Mouse (Mus musculus) embryonic facial prominence, embryonic 15.5 days (tissue): ENCODE measurements at regions not wholly inside any gene's neighbourhood (a gene's known extent, or its start where the extent isn't known, plus 50 kb on each side); places are given as distances from the start of the nearest gene placed in this dataset.
A peak's percentile ranks its signal among the peaks of the same experiment; 100 is the strongest.
"Not testable (repeated sequence)": the region's sequence is repeated elsewhere in the genome, so short reads cannot be mapped to it uniquely, and the experiment has no call there.

ENCODE experiments used
- ATAC-seq: fragments of 200-750 bp; cut with Nextera tagmentation; 2 replicates; pipeline ENCODE4 v1.8.0; 2017; ENCODE audit warnings: low read depth, moderate TSS enrichment; ENCODE audit not compliant: insufficient number of reproducible peaks, low FRiP score, low TSS enrichment
- H3K27ac ChIP-seq: fragments of 300-500 bp; sonication (generic); replicated peaks from 2 replicates; pipeline ENCODE4 v1.5.1; 2015; ENCODE audit warnings: mild to moderate bottlenecking, inconsistent platforms
- H3K27me3 ChIP-seq: fragments of 300-500 bp; sonication (generic); 2 replicates; pipeline ENCODE4 v1.6.1; 2015; ENCODE audit warnings: inconsistent platforms
- H3K36me3 ChIP-seq: fragments of 300-500 bp; sonication (generic); 2 replicates; pipeline ENCODE4 v1.6.1; 2015; ENCODE audit warnings: mild to moderate bottlenecking, inconsistent platforms
- H3K4me1 ChIP-seq: fragments of 300-500 bp; sonication (generic); 2 replicates; pipeline ENCODE4 v1.6.1; 2015; ENCODE audit warnings: inconsistent platforms
- H3K4me2 ChIP-seq: fragments of 300-500 bp; sonication (generic); replicated peaks from 2 replicates; pipeline ENCODE4 v1.6.1; 2015; ENCODE audit warnings: mild to moderate bottlenecking, inconsistent platforms
- H3K4me3 ChIP-seq: fragments of 300-500 bp; sonication (generic); replicated peaks from 2 replicates; pipeline ENCODE4 v1.5.1; 2015; ENCODE audit warnings: mild to moderate bottlenecking, inconsistent platforms
- H3K9ac ChIP-seq: fragments of 300-500 bp; sonication (generic); 2 replicates; pipeline ENCODE4 v1.6.1; 2015; ENCODE audit warnings: inconsistent platforms
- H3K9me3 ChIP-seq: fragments of 300-500 bp; sonication (generic); replicated peaks from 2 replicates; pipeline ENCODE4 v1.6.1; 2016; ENCODE audit warnings: inconsistent platforms
- WGBS: fragments of 180-500 bp; shearing (Covaris S2); methylation state at CpG from one replicate; pipeline ENCODE4 v1.1.7; 2015; 5-methylcytosine and 5-hydroxymethylcytosine counted together

- Histone ChIP-seq H3K9ac (no peak overlapping the region), H3K27ac (no peak overlapping the region), H3K36me3 (no peaks in the 10 kb centered on the region), H3K4me2 (no peak overlapping the region), H3K27me3 (no peaks in the 10 kb centered on the region), H3K9me3 (no peaks in the 10 kb centered on the region), H3K4me3 (no peak overlapping the region), H3K4me1 (no peaks in the 10 kb centered on the region)
- ATAC-seq = no peak
- WGBS = 60% methylated on average over 2 of the region's 2 CpGs
Observed at GRCm38 (mm10) chr3:8143016-8143415, 1466.9 kb downstream of the Zfp704 start.

DNA sequence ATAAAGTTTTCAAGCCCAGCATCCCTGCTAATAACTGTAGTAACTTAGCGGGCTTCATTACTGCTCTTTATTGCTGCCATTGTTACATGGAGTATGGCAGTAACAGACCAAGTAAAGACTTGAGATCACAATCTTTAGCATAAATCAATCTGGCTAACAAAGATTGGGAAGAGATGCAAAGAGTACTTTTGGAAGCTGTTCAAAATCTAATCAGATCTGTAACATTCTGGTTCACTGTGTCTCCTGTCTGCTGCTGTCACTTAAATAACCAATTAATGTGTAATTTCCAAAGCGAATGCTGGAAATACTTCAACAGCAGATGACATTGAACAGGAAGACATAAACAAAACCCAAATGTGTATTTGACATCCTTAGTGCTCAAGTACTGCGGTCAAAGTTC is 1467.7 kb downstream of the Zfp704 start:
- 65% methylated on average over 3 of the region's 3 CpGs for WGBS
- no peaks in the 10 kb centered on the region for H3K36me3 ChIP-seq
- H3K4me1 ChIP-seq = no peaks in the 10 kb centered on the region
- H3K4me3 ChIP-seq = no peak overlapping the region
- no peak overlapping the region for H3K4me2 ChIP-seq
- no peak overlapping the region for H3K27ac ChIP-seq
- no peaks in the 10 kb centered on the region for H3K27me3 ChIP-seq
- no peak overlapping the region for H3K9ac ChIP-seq
- no peaks in the 10 kb centered on the region for H3K9me3 ChIP-seq
- ATAC-seq = no peak

GRCm38 (mm10) chr3:8141664-8142084 is 1468.2 kb downstream of the Zfp704 start:
- Histone ChIP-seq H3K27ac (no peak overlapping the region), H3K4me2 (no peak overlapping the region), H3K9ac (no peak overlapping the region), H3K9me3 (no peaks in the 10 kb centered on the region), H3K27me3 (no peaks in the 10 kb centered on the region), H3K36me3 (no peaks in the 10 kb centered on the region), H3K4me1 (no peaks in the 10 kb centered on the region), H3K4me3 (no peak overlapping the region)
- ATAC-seq = no peak
- 54% methylated on average over 2 of the region's 2 CpGs for WGBS

DNA sequence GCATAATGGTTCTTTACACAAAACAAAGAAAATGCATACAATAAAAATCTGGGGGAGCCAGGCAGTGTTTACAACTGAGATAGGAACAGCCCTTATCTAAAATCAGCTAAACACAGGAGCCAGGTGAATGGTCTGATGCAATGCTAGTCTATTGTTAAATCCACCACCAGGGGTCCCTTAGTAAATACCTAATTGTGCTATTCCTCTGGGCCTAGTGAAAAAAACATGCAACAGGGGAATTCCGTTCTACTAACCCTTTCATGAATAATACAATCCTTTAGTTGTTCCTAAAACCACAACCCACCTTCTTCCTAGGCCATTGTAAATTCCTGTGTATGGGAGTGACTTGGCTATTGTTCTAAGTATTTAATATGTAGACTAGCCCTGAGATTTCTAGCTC is 1486.2 kb downstream of the Zfp704 start:
- H3K9me3 ChIP-seq, H3K27me3 ChIP-seq, H3K36me3 ChIP-seq, H3K4me3 ChIP-seq, H3K4me1 ChIP-seq, ATAC-seq, H3K4me2 ChIP-seq, H3K9ac ChIP-seq, H3K27ac ChIP-seq: not testable (repeated sequence)
- 39% methylated on average over 1 of the region's 1 CpGs for WGBS

DNA sequence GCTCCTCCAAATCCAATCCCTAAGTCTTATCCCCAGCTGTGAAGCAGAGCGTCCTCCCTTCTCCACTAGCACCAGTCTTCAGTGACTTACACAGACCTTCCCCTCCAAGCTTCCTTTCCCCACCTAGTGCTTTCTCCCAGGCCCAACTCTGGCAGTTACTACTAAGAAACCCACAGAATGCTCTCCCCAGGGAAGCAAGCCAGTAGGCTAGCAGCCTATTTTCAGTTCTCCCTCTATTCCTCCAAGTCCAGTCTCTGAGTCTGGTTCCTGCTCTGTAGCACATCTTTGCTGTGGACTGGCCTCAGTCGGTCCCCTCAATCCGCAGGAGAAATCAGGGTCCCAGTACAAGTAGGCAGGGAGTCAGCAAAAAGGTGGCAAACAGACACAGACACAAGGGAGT is 1486.7 kb downstream of the Zfp704 start:
- H3K4me1 ChIP-seq = no peaks in the 10 kb centered on the region
- H3K27ac ChIP-seq = no peak overlapping the region
- no peak overlapping the region for H3K9ac ChIP-seq
- no peak for ATAC-seq
- no peaks in the 10 kb centered on the region for H3K36me3 ChIP-seq
- H3K4me2 ChIP-seq = no peak overlapping the region
- no peaks in the 10 kb centered on the region for H3K9me3 ChIP-seq
- WGBS = 48% methylated on average over 3 of the region's 3 CpGs
- H3K27me3 ChIP-seq = no peaks in the 10 kb centered on the region
- H3K4me3 ChIP-seq = no peak overlapping the region

DNA sequence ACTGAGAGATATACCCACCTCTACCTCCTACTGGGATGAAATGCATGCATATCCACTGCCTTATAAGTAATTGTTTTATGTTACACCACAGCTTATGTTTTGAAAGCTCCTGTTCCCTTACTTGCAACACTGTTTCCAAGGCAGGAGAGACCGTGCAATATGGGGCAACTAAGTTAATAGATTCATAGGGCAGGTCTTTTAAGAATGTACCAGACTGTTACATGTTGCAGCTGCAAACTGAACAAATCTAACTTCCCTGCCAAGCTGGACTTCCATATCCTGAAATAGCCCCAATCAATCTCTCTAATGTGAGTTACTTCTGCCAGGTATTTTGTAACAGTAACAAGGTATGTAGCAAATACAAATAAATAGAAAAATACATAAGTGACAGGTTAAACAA is 1478.0 kb upstream of the 1700008P02Rik start:
- Histone ChIP-seq H3K9ac (no peak overlapping the region), H3K4me1 (no peaks in the 10 kb centered on the region), H3K4me2 (no peak overlapping the region), H3K9me3 (no peaks in the 10 kb centered on the region), H3K36me3 (no peaks in the 10 kb centered on the region), H3K4me3 (no peak overlapping the region), H3K27ac (no peak overlapping the region), H3K27me3 (no peaks in the 10 kb centered on the region)
- 74% methylated on average over 1 of the region's 1 CpGs for WGBS
- no peak for ATAC-seq

DNA sequence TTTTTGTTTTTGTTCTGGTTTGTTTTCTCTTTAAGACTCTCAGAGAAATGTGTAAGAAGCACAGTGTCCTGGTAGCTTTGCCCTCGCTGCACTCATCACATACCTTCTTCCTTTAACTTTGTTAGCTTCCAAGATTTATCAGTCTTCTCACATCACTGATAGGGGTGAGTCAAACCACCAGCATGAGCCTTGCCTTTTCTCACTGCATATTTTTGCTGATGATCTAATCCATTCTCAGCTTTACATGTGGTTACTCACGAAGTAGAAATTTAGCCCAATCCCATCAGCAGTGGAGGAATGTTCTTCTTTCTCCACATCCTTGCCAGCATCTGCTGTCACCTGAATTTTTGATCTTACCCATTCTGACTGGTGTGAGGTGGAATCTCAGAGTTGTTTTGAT is 1464.5 kb upstream of the 1700008P02Rik start:
- no peak overlapping the region for H3K9ac ChIP-seq
- no peak overlapping the region for H3K4me3 ChIP-seq
- no peak overlapping the region for H3K27ac ChIP-seq
- no peaks in the 10 kb centered on the region for H3K27me3 ChIP-seq
- H3K36me3 ChIP-seq = no peaks in the 10 kb centered on the region
- no peaks in the 10 kb centered on the region for H3K9me3 ChIP-seq
- H3K4me2 ChIP-seq = no peak overlapping the region
- H3K4me1 ChIP-seq = no peaks in the 10 kb centered on the region
- WGBS = 70% methylated on average over 2 of the region's 2 CpGs
- ATAC-seq = no peak

DNA sequence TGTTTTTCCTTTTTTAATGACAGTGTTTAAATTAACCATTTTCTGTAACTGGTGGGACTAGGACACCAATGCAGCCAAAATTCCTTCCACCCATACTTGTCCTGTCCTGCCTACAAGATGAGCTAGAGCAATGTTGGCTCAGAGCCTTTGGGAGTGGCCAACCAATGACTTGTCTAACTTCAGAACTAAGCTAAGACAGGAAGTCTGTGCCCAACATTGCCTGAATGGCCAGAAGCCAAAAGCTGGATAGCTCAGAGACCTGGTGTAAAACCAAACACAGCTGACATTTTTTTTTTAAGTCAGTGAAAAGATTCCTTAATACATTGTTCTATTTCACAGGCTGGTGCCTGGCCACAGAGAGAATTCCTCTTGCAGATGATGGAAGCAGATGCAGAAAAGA is 1433.5 kb upstream of the 1700008P02Rik start:
- Histone ChIP-seq H3K4me2 (no peak overlapping the region), H3K27me3 (no peaks in the 10 kb centered on the region), H3K9ac (no peak overlapping the region), H3K27ac (no peak overlapping the region), H3K4me3 (no peak overlapping the region), H3K9me3 (no peaks in the 10 kb centered on the region), H3K4me1 (0 out of 2 replicates have a peak, but pooled peaks cover 4% of the 10 kb centered on the region), H3K36me3 (no peaks in the 10 kb centered on the region)
- ATAC-seq = no peak

GRCm38 (mm10) chr3:8051167-8051566 is 1430.9 kb upstream of the 1700008P02Rik start:
- Histone ChIP-seq H3K27me3 (no peaks in the 10 kb centered on the region), H3K4me1 (0 out of 2 replicates have a peak, but pooled peaks cover 4% of the 10 kb centered on the region), H3K36me3 (no peaks in the 10 kb centered on the region), H3K9me3 (no peaks in the 10 kb centered on the region), H3K9ac (no peak overlapping the region), H3K4me3 (no peak overlapping the region), H3K4me2 (no peak overlapping the region), H3K27ac (no peak overlapping the region)
- ATAC-seq = no peak
- 72% methylated on average over 4 of the region's 4 CpGs for WGBS

DNA sequence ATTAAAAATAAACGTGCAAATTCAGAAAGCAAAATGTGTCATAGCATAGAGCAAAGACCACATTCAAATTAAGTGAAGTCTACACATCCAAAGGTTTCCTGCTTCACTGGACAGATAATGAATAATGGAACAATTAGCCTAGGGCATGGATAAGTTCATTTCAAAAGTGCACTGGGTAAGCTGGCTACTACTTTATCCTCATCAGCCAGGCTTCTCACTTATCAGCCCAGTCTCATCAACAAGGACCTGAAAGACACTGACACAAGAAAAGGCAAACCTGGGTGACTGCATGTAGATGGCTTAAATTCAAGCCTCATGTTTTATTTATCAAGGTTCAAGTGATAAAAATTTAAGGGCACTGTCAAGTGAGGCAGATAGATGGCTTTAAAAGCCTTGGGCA is 1429.5 kb upstream of the 1700008P02Rik start:
- Histone ChIP-seq H3K9ac (no peak overlapping the region), H3K27me3 (no peaks in the 10 kb centered on the region), H3K4me1 (0 out of 2 replicates have a peak, but pooled peaks cover 4% of the 10 kb centered on the region), H3K4me3 (no peak overlapping the region), H3K27ac (no peak overlapping the region), H3K9me3 (no peaks in the 10 kb centered on the region), H3K36me3 (no peaks in the 10 kb centered on the region), H3K4me2 (no peak overlapping the region)
- no peak for ATAC-seq
- 73% methylated on average over 1 of the region's 1 CpGs for WGBS

DNA sequence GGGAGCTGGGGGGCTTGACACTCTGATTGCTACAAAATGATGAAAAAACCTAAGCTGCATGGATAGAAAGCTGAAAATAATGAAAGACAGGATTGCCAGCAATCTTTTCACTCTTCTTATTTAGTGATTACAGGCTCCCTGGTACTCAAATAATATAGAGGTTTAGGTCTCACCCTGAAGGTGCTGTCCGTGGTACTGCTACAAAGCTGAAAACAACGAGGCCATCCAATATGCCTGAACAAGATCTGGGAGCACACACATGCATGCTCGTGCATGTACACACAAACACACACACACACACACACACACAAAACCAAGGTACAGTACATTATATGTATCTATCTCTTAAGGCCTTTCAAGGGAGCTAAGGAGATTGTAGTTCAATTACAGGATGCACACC is 1426.1 kb upstream of the 1700008P02Rik start:
- WGBS = 46% methylated on average over 3 of the region's 3 CpGs
- Histone ChIP-seq H3K4me2 (no peak overlapping the region), H3K4me1 (no peaks in the 10 kb centered on the region), H3K9ac (no peak overlapping the region), H3K27ac (no peak overlapping the region), H3K9me3 (no peaks in the 10 kb centered on the region), H3K36me3 (no peaks in the 10 kb centered on the region), H3K27me3 (no peaks in the 10 kb centered on the region), H3K4me3 (no peak overlapping the region)
- no peak for ATAC-seq

GRCm38 (mm10) chr3:8036697-8037096 is 1416.5 kb upstream of the 1700008P02Rik start:
- Histone ChIP-seq H3K27ac (no peak overlapping the region), H3K4me3 (no peak overlapping the region), H3K4me2 (no peak overlapping the region), H3K36me3 (no peaks in the 10 kb centered on the region), H3K27me3 (no peaks in the 10 kb centered on the region), H3K9me3 (no peaks in the 10 kb centered on the region), H3K9ac (no peak overlapping the region), H3K4me1 (0 out of 2 replicates have a peak, but pooled peaks cover 5% of the 10 kb centered on the region)
- ATAC-seq = peak; percentile 57
- WGBS = 18% methylated on average over 1 of the region's 1 CpGs
